Mouse (Mus musculus) naive thymus-derived CD4-positive, alpha-beta T cell, adult 5 months (primary cell): Measurements from ENCODE around the gene Olfr1294. TPM values are rescaled to one million over a fixed set of nuclear protein-coding genes. Genes with fewer than 3 reads are reported as not detected.

Experiments used
- polyA plus RNA-seq: library from polyadenylated mRNA; unstranded; fragments of 100-300 nt; shearing (Covaris generic); gene quantifications from one replicate; pipeline ENCODE4 v1.2.1, GENCODE M21; 2017

Olfr1294 gene
- polyA plus RNA-seq: not detected

GRCm38 (mm10) chr2:111540191-111540590 is at the start of gene Olfr1294:
Gene Olfr1294, minus strand, starts transcription at chr2:111540291.

GRCm38 (mm10) chr2:111569581-111569980 is 29.5 kb upstream of the Olfr1294 start, which contains the start of gene Olfr1295:
Gene Olfr1295, minus strand, starts transcription at chr2:111569681.

GRCm38 (mm10) chr2:111524903-111525302 is 15.2 kb downstream of the Olfr1294 start, which contains the start of gene Olfr1293-ps:
Gene Olfr1293-ps, plus strand, starts transcription at chr2:111525203.

GRCm38 (mm10) chr2:111496880-111497279 is 43.2 kb downstream of the Olfr1294 start, which contains the start of gene Olfr1291-ps1:
Gene Olfr1291-ps1, plus strand, starts transcription at chr2:111497180.

GRCm38 (mm10) chr2:111493729-111494128 is 46.4 kb downstream of the Olfr1294 start, which contains the start of gene Olfr1290:
Gene Olfr1290, minus strand, starts transcription at chr2:111493829.

Other genes with a start within 250 kb of the Olfr1294 start
- gene Olfr1279, start 239.7 kb downstream of the Olfr1294 start, polyA plus RNA-seq: not detected
- gene Olfr1280, start 226.3 kb downstream of the Olfr1294 start, polyA plus RNA-seq: not detected
- gene Olfr1281, start 213.8 kb downstream of the Olfr1294 start, polyA plus RNA-seq: not detected
- not detected for gene Olfr1282, start 204.2 kb downstream of the Olfr1294 start, polyA plus RNA-seq
- not detected for gene Olfr1283, start 173.5 kb downstream of the Olfr1294 start, polyA plus RNA-seq
- not detected for gene Olfr1284, start 164.8 kb downstream of the Olfr1294 start, polyA plus RNA-seq
- not detected for gene Olfr1286, start 117.2 kb downstream of the Olfr1294 start, polyA plus RNA-seq
- gene Olfr1287, start 91.1 kb downstream of the Olfr1294 start, polyA plus RNA-seq: not detected
- not detected for gene Olfr1288, start 66.2 kb downstream of the Olfr1294 start, polyA plus RNA-seq
- not detected for gene Olfr1289, start 59.5 kb downstream of the Olfr1294 start, polyA plus RNA-seq
- gene Olfr1290, start 46.5 kb downstream of the Olfr1294 start, polyA plus RNA-seq: not detected
- 0.10 TPM for gene Olfr1291-ps1, start 43.1 kb downstream of the Olfr1294 start, polyA plus RNA-seq
- gene Olfr1293-ps, start 15.1 kb downstream of the Olfr1294 start, polyA plus RNA-seq: not detected
- not detected for gene Olfr1295, start 29.4 kb upstream of the Olfr1294 start, polyA plus RNA-seq
- gene Olfr1297, start 86.2 kb upstream of the Olfr1294 start, polyA plus RNA-seq: not detected
- gene Olfr1298, start 108.9 kb upstream of the Olfr1294 start, polyA plus RNA-seq: not detected
- not detected for gene Olfr1299, start 121.1 kb upstream of the Olfr1294 start, polyA plus RNA-seq
- gene Olfr1301, start 210.7 kb upstream of the Olfr1294 start, polyA plus RNA-seq: 0.10 TPM
- not detected for gene Olfr1302, start 237.1 kb upstream of the Olfr1294 start, polyA plus RNA-seq